Mouse (Mus musculus) hindbrain, embryonic 16.5 days (tissue): ENCODE results near the gene Polr1c. TPM values are rescaled to one million over a fixed set of nuclear protein-coding genes. Genes with fewer than 3 reads are reported as not detected.

Source experiments
- ATAC-seq: fragments of 200-750 bp; cut with Nextera tagmentation; 2 replicates; pipeline ENCODE4 v1.8.0; 2017; ENCODE audit warnings: moderate TSS enrichment, moderate library complexity
- H3K27ac ChIP-seq: fragments of 300-500 bp; sonication (generic); 2 replicates; pipeline ENCODE4 v1.5.1; 2014; ENCODE audit warnings: low read depth, mild to moderate bottlenecking, control low read depth, low read length, moderate library complexity
- H3K27me3 ChIP-seq: fragments of 300-500 bp; sonication (generic); replicated peaks from 2 replicates; pipeline ENCODE4 v1.6.1; 2014; ENCODE audit warnings: low read length; ENCODE audit not compliant: control insufficient read depth, insufficient read depth
- H3K36me3 ChIP-seq: fragments of 300-500 bp; sonication (generic); 2 replicates; pipeline ENCODE4 v1.6.1; 2014; ENCODE audit warnings: mild to moderate bottlenecking, low read length, moderate library complexity, mixed read lengths; ENCODE audit not compliant: control insufficient read depth, insufficient read depth
- H3K4me1 ChIP-seq: fragments of 300-500 bp; sonication (generic); 2 replicates; pipeline ENCODE4 v1.6.1; 2014; ENCODE audit warnings: low read depth, low read length; ENCODE audit not compliant: control insufficient read depth, insufficient read depth
- H3K4me2 ChIP-seq: fragments of 300-500 bp; sonication (generic); 2 replicates; pipeline ENCODE4 v1.6.1; 2014; ENCODE audit warnings: mild to moderate bottlenecking, low read length, control low read depth, moderate library complexity
- H3K4me3 ChIP-seq: fragments of 300-500 bp; sonication (generic); 2 replicates; pipeline ENCODE4 v1.5.1; 2014; ENCODE audit warnings: mild to moderate bottlenecking, low read length, control low read depth, moderate library complexity
- H3K9ac ChIP-seq: fragments of 300-500 bp; sonication (generic); 2 replicates; pipeline ENCODE4 v1.6.1; 2014; ENCODE audit warnings: low read depth, mild to moderate bottlenecking, control low read depth, low read length, moderate library complexity
- H3K9me3 ChIP-seq: fragments of 300-500 bp; sonication (generic); 2 replicates; pipeline ENCODE4 v1.6.1; 2014; ENCODE audit warnings: mild to moderate bottlenecking, low read length, moderate library complexity; ENCODE audit not compliant: control insufficient read depth
- WGBS: fragments of 180-500 bp; shearing (Covaris S2); extraction: QIAGEN DNeasy Blood & Tissue Kit; methylation state at CpG from one replicate; pipeline ENCODE4 v1.1.7; 2014; 5-methylcytosine and 5-hydroxymethylcytosine counted together
- polyA plus RNA-seq: library from polyadenylated mRNA; unstranded; fragments of >200 nt; fragmentation: Nextera tagmentation; extraction: Ambion mirVana; gene quantifications from 2 replicates; pipeline ENCODE4 v1.2.1, GENCODE M21; 2015

Gene Polr1c
- polyA plus RNA-seq, 1 experiment from 2014 or later = 76.6 TPM

- peaks cover 18% of the 10 kb centered on the region for H3K36me3 ChIP-seq
- under 1% methylated on average over 52 of the region's 54 CpGs for WGBS
- H3K27me3 ChIP-seq = no peaks in the 10 kb centered on the region
- peak overlapping the region; percentile 79 for H3K27ac ChIP-seq
- no peaks in the 10 kb centered on the region for H3K9me3 ChIP-seq
- H3K9ac ChIP-seq = peak overlapping the region; percentile 90
- H3K4me3 ChIP-seq = peak overlapping the region; percentile 80
- no peak; the same call in 1 of the 2 replicates for ATAC-seq
- peaks cover 23% of the 10 kb centered on the region for H3K4me1 ChIP-seq
- peak overlapping the region; percentile 87 for H3K4me2 ChIP-seq
These were observed 6.3 kb upstream of the Polr1c start for GRCm38 (mm10) chr17:46254106-46254505.

GRCm38 (mm10) chr17:46253452-46254084 is 5.7 kb upstream of the Polr1c start, which contains the start of gene Lrrc73:
Gene Lrrc73, plus strand, starts transcription at chr17:46253531.
- Histone ChIP-seq H3K36me3 (peaks cover 18% of the 10 kb centered on the region), H3K4me2 (peak within 1 kb of the TSS; percentile 87), H3K9me3 (no peaks in the 10 kb centered on the region), H3K27me3 (no peaks in the 10 kb centered on the region), H3K9ac (peak within 1 kb of the TSS; percentile 90), H3K27ac (peak within 1 kb of the TSS; percentile 79), H3K4me1 (peaks cover 28% of the 10 kb centered on the region), H3K4me3 (peak within 1 kb of the TSS; percentile 80)
- ATAC-seq = peak; percentile 92
- WGBS = 2% methylated on average over 42 of the region's 48 CpGs

DNA sequence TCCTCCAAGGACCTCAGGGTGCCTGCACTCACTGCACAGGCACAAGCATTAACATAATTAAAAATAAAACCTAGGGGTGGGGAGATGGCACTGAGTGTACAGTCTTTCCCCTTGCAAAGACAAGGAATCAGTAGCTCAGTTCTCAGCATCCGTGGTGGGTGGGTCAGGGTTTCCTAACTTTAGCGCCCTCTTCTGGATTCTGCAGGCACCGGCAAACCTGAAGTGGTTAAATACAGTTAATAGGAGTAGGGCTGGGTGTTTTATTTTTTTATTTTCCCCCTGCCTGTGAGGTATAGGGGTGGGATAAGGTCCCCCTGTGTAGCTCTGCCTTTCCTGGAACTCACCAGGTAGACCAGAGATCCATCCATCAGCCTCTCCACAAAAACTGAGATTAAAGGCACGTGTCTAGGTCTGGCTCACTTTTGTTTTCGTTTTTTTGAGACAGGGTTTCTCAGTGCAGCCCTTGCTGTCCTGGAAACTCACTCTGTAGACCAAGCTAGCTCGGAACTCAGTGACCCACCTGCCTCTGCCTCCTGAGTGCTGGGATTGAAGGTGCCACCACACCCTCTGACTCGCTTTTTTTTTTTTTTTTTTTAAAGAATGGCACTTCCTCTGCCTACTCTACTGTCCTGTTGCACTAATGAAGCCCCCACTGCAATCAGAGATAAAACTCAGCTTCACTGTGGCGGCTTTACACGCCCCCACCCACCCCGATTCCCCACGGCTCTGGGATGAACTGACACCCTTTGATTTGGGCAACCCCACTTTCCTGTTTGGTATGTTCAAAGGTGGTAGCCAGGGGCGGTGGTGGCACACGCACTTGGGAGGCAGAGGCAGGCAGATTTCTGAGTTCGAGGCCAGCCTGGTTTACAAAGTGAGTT is 5.0 kb upstream of the Polr1c start:
- ATAC-seq = no peak
- H3K36me3 ChIP-seq = peaks cover 18% of the 10 kb centered on the region
- H3K27me3 ChIP-seq = no peaks in the 10 kb centered on the region
- peak overlapping the region; percentile 80 for H3K4me3 ChIP-seq
- peak overlapping the region; percentile 87 for H3K4me2 ChIP-seq
- no peaks in the 10 kb centered on the region for H3K9me3 ChIP-seq
- peak overlapping the region; percentile 79 for H3K27ac ChIP-seq
- 51% methylated on average over 14 of the region's 14 CpGs for WGBS
- H3K9ac ChIP-seq = no peak overlapping the region
- peaks cover 29% of the 10 kb centered on the region for H3K4me1 ChIP-seq

DNA sequence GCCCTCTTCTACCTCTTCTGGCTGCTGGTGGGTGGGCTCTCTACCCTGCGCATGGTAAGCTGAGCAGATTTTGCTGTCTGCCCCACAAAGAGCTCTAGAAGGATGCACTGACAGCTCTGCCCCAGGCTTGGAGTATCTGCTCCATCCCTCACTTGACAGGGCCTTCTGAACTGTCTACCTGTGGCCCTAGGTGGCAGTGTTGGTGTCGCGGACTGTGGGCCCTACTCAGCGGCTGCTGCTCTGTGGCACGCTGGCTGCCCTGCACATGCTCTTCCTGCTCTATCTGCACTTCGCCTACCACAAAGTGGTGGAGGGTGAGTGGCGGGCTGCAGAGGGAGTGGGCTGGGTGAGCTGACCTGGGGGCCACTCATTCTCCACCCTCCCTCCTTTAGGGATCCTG is 3.3 kb upstream of the Polr1c start:
- no peak for ATAC-seq
- 79% methylated on average over 7 of the region's 7 CpGs for WGBS
- peaks cover 38% of the 10 kb centered on the region for H3K4me1 ChIP-seq

DNA sequence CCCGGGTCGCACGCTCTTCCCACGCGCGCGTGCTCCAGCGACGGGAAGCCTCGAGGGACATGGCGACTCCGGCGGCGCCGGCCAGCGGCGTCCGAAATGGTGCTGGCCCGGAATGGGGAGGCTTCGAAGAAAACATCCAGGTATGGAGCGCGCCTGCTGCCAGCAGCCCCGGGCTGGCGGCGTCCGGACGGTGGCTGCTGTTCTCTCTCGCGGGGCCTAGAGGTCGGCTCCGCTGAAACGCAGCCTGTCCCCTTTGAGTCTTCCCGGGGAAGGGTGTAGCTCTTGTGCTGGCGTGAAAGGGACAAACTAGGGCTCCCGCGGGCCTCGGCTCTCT is 302 bp upstream of the Polr1c start:
- peak overlapping the region; percentile 63 for H3K4me3 ChIP-seq
- H3K9ac ChIP-seq = peak overlapping the region; percentile 81
- H3K4me1 ChIP-seq = peaks cover 25% of the 10 kb centered on the region
- ATAC-seq = peak; percentile 64
- under 1% methylated on average over 37 of the region's 37 CpGs for WGBS
- peaks cover 39% of the 10 kb centered on the region for H3K36me3 ChIP-seq
- H3K4me2 ChIP-seq = peak overlapping the region; percentile 91
- no peaks in the 10 kb centered on the region for H3K9me3 ChIP-seq
- H3K27me3 ChIP-seq = no peaks in the 10 kb centered on the region
- H3K27ac ChIP-seq = peak overlapping the region; percentile 82

More for the DNA sequence above, 3.3 kb upstream of the Polr1c start:
- H3K4me2 ChIP-seq = no peak overlapping the region
- peaks cover 18% of the 10 kb centered on the region for H3K36me3 ChIP-seq
- H3K27ac ChIP-seq = no peak overlapping the region
- no peaks in the 10 kb centered on the region for H3K27me3 ChIP-seq
- H3K4me3 ChIP-seq = no peak overlapping the region
- no peaks in the 10 kb centered on the region for H3K9me3 ChIP-seq
- no peak overlapping the region for H3K9ac ChIP-seq

- Histone ChIP-seq H3K27me3 (no peaks in the 10 kb centered on the region), H3K9ac (no peak overlapping the region), H3K27ac (no peak overlapping the region), H3K4me3 (no peak overlapping the region), H3K9me3 (no peaks in the 10 kb centered on the region), H3K36me3 (peaks cover 44% of the 10 kb centered on the region), H3K4me1 (peaks cover 19% of the 10 kb centered on the region), H3K4me2 (no peak overlapping the region)
- 54% methylated on average over 10 of the region's 10 CpGs for WGBS
- no peak for ATAC-seq
These were observed 3.3 kb downstream of the Polr1c start for GRCm38 (mm10) chr17:46244579-46244978.

DNA sequence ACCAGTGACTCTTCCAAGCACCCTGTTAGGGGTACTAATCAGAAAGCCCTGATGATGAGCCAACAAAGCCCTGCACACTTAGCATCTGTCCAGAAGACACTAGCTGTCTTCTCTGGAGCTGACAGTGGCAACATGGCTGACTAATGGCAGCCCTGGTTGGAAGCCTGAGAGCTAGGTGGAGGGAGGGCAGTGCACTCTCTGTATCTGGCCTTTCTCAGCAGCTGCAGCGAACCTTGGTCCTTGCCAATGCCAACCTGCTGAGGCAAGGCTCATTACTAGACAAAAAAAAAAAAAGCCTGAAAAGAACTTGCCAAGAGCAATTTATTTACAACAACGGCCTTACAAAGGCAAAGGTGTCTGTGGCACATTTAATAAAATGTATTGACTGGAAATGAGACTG is 4.2 kb downstream of the Polr1c start:
- WGBS = 65% methylated on average over 2 of the region's 2 CpGs
- Histone ChIP-seq H3K9ac (no peak overlapping the region), H3K4me3 (no peak overlapping the region), H3K9me3 (no peaks in the 10 kb centered on the region), H3K4me2 (no peak overlapping the region), H3K36me3 (peaks cover 49% of the 10 kb centered on the region), H3K4me1 (peaks cover 10% of the 10 kb centered on the region), H3K27ac (no peak overlapping the region), H3K27me3 (no peaks in the 10 kb centered on the region)
- ATAC-seq = no peak

DNA sequence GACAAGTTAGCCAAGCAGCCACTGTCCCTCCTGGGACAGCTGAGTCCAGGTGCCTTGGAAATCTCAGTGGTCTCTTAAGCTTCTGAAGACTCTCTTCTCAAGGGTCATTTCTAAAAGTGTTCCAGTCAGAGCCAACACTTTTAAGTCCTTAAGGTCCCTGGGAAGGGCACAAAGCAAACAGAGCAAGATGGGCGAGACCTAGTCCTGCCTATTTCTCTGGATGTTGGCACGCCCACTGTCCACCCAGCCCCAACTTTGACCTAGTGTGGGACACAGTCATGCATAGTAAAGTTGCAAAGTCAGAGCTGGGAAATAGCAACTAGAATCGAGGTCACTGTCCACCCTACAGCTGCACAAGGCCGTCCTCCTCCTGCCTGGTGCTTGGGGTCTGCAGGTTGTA is 4.9 kb downstream of the Polr1c start:
- ATAC-seq = no peak
- 91% methylated on average over 4 of the region's 4 CpGs for WGBS
- H3K27ac ChIP-seq = no peak overlapping the region

DNA sequence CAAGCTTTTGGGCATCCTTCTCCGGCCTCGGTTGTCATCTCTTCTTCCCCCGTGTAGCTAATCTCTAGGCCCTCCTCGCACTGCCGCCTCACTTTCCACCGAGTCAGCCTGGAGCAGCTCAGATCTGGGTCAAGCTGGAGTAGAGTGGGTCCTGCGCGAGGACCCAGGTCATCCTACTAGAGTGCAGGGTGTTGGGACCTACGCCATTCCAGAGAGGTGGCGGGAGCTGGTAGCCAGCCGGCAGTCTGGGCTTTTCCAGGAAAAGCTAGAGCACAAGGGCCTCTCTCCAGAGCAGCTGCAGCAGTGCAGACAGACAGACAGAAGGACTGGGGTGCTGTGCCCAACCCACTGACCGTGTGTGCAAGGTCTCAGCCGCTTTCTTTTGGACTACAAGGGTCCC is 5.6 kb downstream of the Polr1c start:
- no peak overlapping the region for H3K27ac ChIP-seq
- no peak overlapping the region for H3K4me3 ChIP-seq
- H3K4me1 ChIP-seq = peaks cover 9% of the 10 kb centered on the region
- no peak overlapping the region for H3K9ac ChIP-seq
- ATAC-seq = no peak
- WGBS = 87% methylated on average over 13 of the region's 13 CpGs
- no peaks in the 10 kb centered on the region for H3K9me3 ChIP-seq
- peaks cover 55% of the 10 kb centered on the region for H3K36me3 ChIP-seq
- H3K27me3 ChIP-seq = no peaks in the 10 kb centered on the region
- H3K4me2 ChIP-seq = no peak overlapping the region

More for the DNA sequence above, 4.9 kb downstream of the Polr1c start:
- Histone ChIP-seq H3K9ac (no peak overlapping the region), H3K4me1 (peaks cover 9% of the 10 kb centered on the region), H3K4me3 (no peak overlapping the region), H3K4me2 (no peak overlapping the region), H3K9me3 (no peaks in the 10 kb centered on the region), H3K36me3 (peaks cover 52% of the 10 kb centered on the region), H3K27me3 (no peaks in the 10 kb centered on the region)
